Mouse (Mus musculus) heart, embryonic 11.5 days (tissue): ENCODE measurements around the gene St6galnac5. TPM values are rescaled to one million over a fixed set of nuclear protein-coding genes. Genes with fewer than 3 reads are reported as not detected.

Source experiments
- ATAC-seq: fragments of 200-750 bp; cut with Nextera tagmentation; replicated peaks from 2 replicates; pipeline ENCODE4 v1.8.0; 2017; ENCODE audit warnings: moderate library complexity; ENCODE audit not compliant: insufficient number of reproducible peaks, low FRiP score, low TSS enrichment
- H3K27ac ChIP-seq: fragments of 300-500 bp; sonication (generic); 2 replicates; pipeline ENCODE4 v1.5.1; 2014; ENCODE audit warnings: mild to moderate bottlenecking, low read depth, low read length
- H3K27me3 ChIP-seq: fragments of 300-500 bp; sonication (generic); 2 replicates; pipeline ENCODE4 v1.6.1; 2014; ENCODE audit warnings: mild to moderate bottlenecking, low read length, mixed read lengths; ENCODE audit not compliant: control insufficient read depth, insufficient read depth
- H3K36me3 ChIP-seq: fragments of 300-500 bp; sonication (generic); 2 replicates; pipeline ENCODE4 v1.6.1; 2014; ENCODE audit warnings: mild to moderate bottlenecking, low read length, moderate library complexity, mixed read lengths; ENCODE audit not compliant: control insufficient read depth, insufficient read depth
- H3K4me1 ChIP-seq: fragments of 300-500 bp; sonication (generic); 2 replicates; pipeline ENCODE4 v1.6.1; 2014; ENCODE audit warnings: low read length; ENCODE audit not compliant: control insufficient read depth, insufficient read depth
- H3K4me2 ChIP-seq: fragments of 300-500 bp; sonication (generic); 2 replicates; pipeline ENCODE4 v1.6.1; 2014; ENCODE audit warnings: mild to moderate bottlenecking, moderate library complexity
- H3K4me3 ChIP-seq: fragments of 300-500 bp; sonication (generic); 2 replicates; pipeline ENCODE4 v1.5.1; 2014; ENCODE audit warnings: low read depth, low read length
- H3K9ac ChIP-seq: fragments of 300-500 bp; sonication (generic); 2 replicates; pipeline ENCODE4 v1.6.1; 2014; ENCODE audit warnings: mild to moderate bottlenecking, low read depth, low read length, moderate library complexity
- H3K9me3 ChIP-seq: fragments of 300-500 bp; sonication (generic); replicated peaks from 2 replicates; pipeline ENCODE4 v1.6.1; 2016; ENCODE audit warnings: low read length; ENCODE audit not compliant: control insufficient read depth
- WGBS: fragments of 180-500 bp; shearing (Covaris S2); extraction: QIAGEN DNeasy Blood & Tissue Kit; methylation state at CpG from one replicate; pipeline ENCODE4 v1.1.7; 2014; ENCODE audit not compliant: insufficient replicate concordance; 5-methylcytosine and 5-hydroxymethylcytosine counted together
- polyA plus RNA-seq: library from polyadenylated mRNA; unstranded; fragments of >200 nt; fragmentation: Nextera tagmentation; extraction: Ambion mirVana; gene quantifications from 2 replicates; pipeline ENCODE4 v1.2.1, GENCODE M21; 2014

St6galnac5 gene
- polyA plus RNA-seq, 1 experiment from 2014 or later = 1.1 TPM

- 84% methylated on average over 17 of the region's 17 CpGs for WGBS
- Histone ChIP-seq H3K4me2 (no peak overlapping the region), H3K9ac (no peak overlapping the region), H3K27ac (no peak overlapping the region), H3K9me3 (no peaks in the 10 kb centered on the region), H3K36me3 (no peaks in the 10 kb centered on the region), H3K4me3 (no peak overlapping the region), H3K27me3 (no peaks in the 10 kb centered on the region), H3K4me1 (no peaks in the 10 kb centered on the region)
- no peak for ATAC-seq
These were observed 107.4 kb downstream of the St6galnac5 start for GRCm38 (mm10) chr3:152874431-152875355.

- 0 out of 2 replicates have a peak, but pooled peaks cover 3% of the 10 kb centered on the region for H3K4me1 ChIP-seq
- H3K4me3 ChIP-seq = no peak overlapping the region
- no peak for ATAC-seq
- no peak overlapping the region for H3K9ac ChIP-seq
- no peaks in the 10 kb centered on the region for H3K27me3 ChIP-seq
- H3K27ac ChIP-seq = no peak overlapping the region
- no peaks in the 10 kb centered on the region for H3K9me3 ChIP-seq
- WGBS = 63% methylated on average over 6 of the region's 6 CpGs
- no peaks in the 10 kb centered on the region for H3K36me3 ChIP-seq
- no peak overlapping the region for H3K4me2 ChIP-seq
These were observed 109.5 kb downstream of the St6galnac5 start for GRCm38 (mm10) chr3:152872596-152872995.

- Histone ChIP-seq H3K27me3 (no peaks in the 10 kb centered on the region), H3K36me3 (no peaks in the 10 kb centered on the region), H3K9ac (no peak overlapping the region), H3K4me2 (no peak overlapping the region), H3K27ac (no peak overlapping the region), H3K9me3 (no peaks in the 10 kb centered on the region), H3K4me3 (no peak overlapping the region), H3K4me1 (0 out of 2 replicates have a peak, but pooled peaks cover 3% of the 10 kb centered on the region)
- no peak for ATAC-seq
- 86% methylated on average over 12 of the region's 12 CpGs for WGBS
These were observed 110.0 kb downstream of the St6galnac5 start for GRCm38 (mm10) chr3:152872054-152872453.

- no peak overlapping the region for H3K4me3 ChIP-seq
- no peak overlapping the region for H3K9ac ChIP-seq
- 0 out of 2 replicates have a peak, but pooled peaks cover 3% of the 10 kb centered on the region for H3K4me1 ChIP-seq
- H3K4me2 ChIP-seq = no peak overlapping the region
- H3K9me3 ChIP-seq = no peaks in the 10 kb centered on the region
- WGBS = 68% methylated on average over 12 of the region's 12 CpGs
- ATAC-seq = no peak; the same call in 1 of the 2 replicates
- no peaks in the 10 kb centered on the region for H3K36me3 ChIP-seq
- no peaks in the 10 kb centered on the region for H3K27me3 ChIP-seq
- 0 out of 2 replicates have a peak overlapping the region, but pooled peaks have one; percentile 15 for H3K27ac ChIP-seq
These were observed 114.2 kb downstream of the St6galnac5 start for GRCm38 (mm10) chr3:152867654-152868525.

- Histone ChIP-seq H3K36me3 (no peaks in the 10 kb centered on the region), H3K27ac (no peak overlapping the region), H3K4me3 (no peak overlapping the region), H3K4me1 (0 out of 2 replicates have a peak, but pooled peaks cover 3% of the 10 kb centered on the region), H3K9me3 (no peaks in the 10 kb centered on the region), H3K4me2 (no peak overlapping the region), H3K9ac (no peak overlapping the region), H3K27me3 (no peaks in the 10 kb centered on the region)
- ATAC-seq = no peak
- 79% methylated on average over 22 of the region's 22 CpGs for WGBS
These were observed 115.7 kb downstream of the St6galnac5 start for GRCm38 (mm10) chr3:152866035-152866965.

- Histone ChIP-seq H3K36me3 (no peaks in the 10 kb centered on the region), H3K4me2 (no peak overlapping the region), H3K4me1 (no peaks in the 10 kb centered on the region), H3K9me3 (no peaks in the 10 kb centered on the region), H3K27ac (no peak overlapping the region), H3K27me3 (no peaks in the 10 kb centered on the region), H3K4me3 (no peak overlapping the region), H3K9ac (no peak overlapping the region)
- no peak for ATAC-seq
- WGBS = 55% methylated on average over 1 of the region's 1 CpGs
These were observed 120.1 kb downstream of the St6galnac5 start for GRCm38 (mm10) chr3:152861978-152862377.

- Histone ChIP-seq H3K27ac (no peak overlapping the region), H3K4me2 (no peak overlapping the region), H3K36me3 (no peaks in the 10 kb centered on the region), H3K9ac (no peak overlapping the region), H3K9me3 (no peaks in the 10 kb centered on the region), H3K4me1 (no peaks in the 10 kb centered on the region), H3K27me3 (no peaks in the 10 kb centered on the region), H3K4me3 (no peak overlapping the region)
- ATAC-seq = no peak
- WGBS = 73% methylated on average over 4 of the region's 4 CpGs
These were observed 120.6 kb downstream of the St6galnac5 start for GRCm38 (mm10) chr3:152861450-152861849.

GRCm38 (mm10) chr3:152856095-152856494, 126.0 kb downstream of the St6galnac5 start:
- no peaks in the 10 kb centered on the region for H3K9me3 ChIP-seq
- H3K4me3 ChIP-seq = no peak overlapping the region
- H3K4me1 ChIP-seq = no peaks in the 10 kb centered on the region
- 68% methylated on average over 10 of the region's 10 CpGs for WGBS
- no peaks in the 10 kb centered on the region for H3K36me3 ChIP-seq
- no peaks in the 10 kb centered on the region for H3K27me3 ChIP-seq
- H3K27ac ChIP-seq = no peak overlapping the region
- ATAC-seq = no peak
- no peak overlapping the region for H3K4me2 ChIP-seq
- H3K9ac ChIP-seq = no peak overlapping the region
